Mouse (Mus musculus) thymus, adult 2 months (tissue): ENCODE results near the gene Capns1.

Experiments used
- CTCF ChIP-seq: fragments of 200-500 bp; IDR thresholded peaks from 2 replicates; pipeline ENCODE4 v1.5.1; 2012; ENCODE audit warnings: mild to moderate bottlenecking, control low read depth, low read length, moderate library complexity, borderline replicate concordance; ENCODE audit not compliant: control insufficient read depth, poor library complexity, insufficient read depth; ENCODE audit errors: extremely low read depth
- POLR2A ChIP-seq: fragments of 200-500 bp; IDR thresholded peaks from 2 replicates; pipeline ENCODE4 v1.6.1; 2012; ENCODE audit warnings: mild to moderate bottlenecking, low read length, control low read depth, moderate library complexity; ENCODE audit not compliant: control insufficient read depth, poor library complexity, insufficient read depth; ENCODE audit errors: extremely low read depth

GRCm38 (mm10) chr7:30234276-30234858 is 35.8 kb upstream of the Capns1 start:
- TF ChIP-seq CTCF (no peak), POLR2A (no peak)
